9 mouse cellular contexts compared by ENCODE assay signal in the genomic region with DNA sequence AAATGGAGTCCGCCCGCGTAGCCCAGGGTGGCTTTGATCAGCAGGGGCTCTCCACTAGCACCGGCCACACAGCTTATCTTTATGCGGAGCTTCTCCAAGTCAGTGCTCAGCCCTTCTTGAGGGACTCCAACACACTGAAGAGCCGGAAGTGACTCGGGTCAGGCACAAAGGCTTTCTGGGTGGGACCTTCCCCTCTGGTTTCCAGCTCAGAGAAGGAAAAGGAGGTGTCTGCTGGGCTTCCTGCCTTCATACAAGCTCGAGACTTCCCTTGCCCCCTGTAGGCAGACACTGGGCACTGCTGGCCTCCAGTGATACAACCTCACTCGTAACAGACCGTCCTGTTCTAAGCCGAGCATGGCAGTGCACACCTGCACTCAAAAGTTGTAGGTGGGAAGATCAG. TPM values are rescaled to one million over a fixed set of nuclear protein-coding genes. Genes with fewer than 3 reads are reported as not detected.
A peak's percentile ranks its signal among the peaks of the same experiment; 100 is the strongest.
DNase-seq lines count a peak whose midpoint lies in the region; ATAC-seq and TF ChIP-seq lines count a peak whose summit lies in the region.
"Had no signal": no experiment of that assay in that cellular context is flagged by ENCODE, and none has a peak within 500 bp of the region (broad histone marks: within the 10 kb centered on the region; RNA-seq: fewer than 3 reads in every experiment).

No protein-coding gene starts in this region.

- H3K36me3 ChIP-seq in liver, postnatal 0 days (replicated peaks; ENCODE audit: insufficient read depth, low read length), result no peaks in the 10 kb centered on the region
- no peaks in the 10 kb centered on the region; the same call in 1 of the 2 replicates for H3K36me3 ChIP-seq in hindbrain, embryonic 12.5 days
- H3K36me3 ChIP-seq: midbrain, embryonic 12.5 days had no signal

- TF ChIP-seq CTCF in gastrocnemius, adult 2 months (IDR thresholded peaks at IDR 0.05), result peak; percentile 60
- peak; percentile 72 for TF ChIP-seq CTCF in liver, postnatal 0 days (IDR thresholded peaks at IDR 0.05; ENCODE audit: low read depth)

- peak overlapping the region; percentile 89 for H3K27ac ChIP-seq in gastrocnemius, adult 2 months
- no peak overlapping the region for H3K27ac ChIP-seq in liver, postnatal 0 days (ENCODE audit: low read depth)
- H3K27ac ChIP-seq in hindbrain, embryonic 12.5 days, result no peak overlapping the region
- H3K27ac ChIP-seq: midbrain, embryonic 12.5 days had no signal

- intact Hi-C loops in gastrocnemius, adult 2 months (cut with DNase I), result no loop called here
- intact Hi-C loops in heart, postnatal 25 days (cut with DNase I), result no loop called here

- no peaks in the 10 kb centered on the region for H3K27me3 ChIP-seq in liver, postnatal 0 days (ENCODE audit: insufficient read depth, low read length)
- no peaks in the 10 kb centered on the region for H3K27me3 ChIP-seq in hindbrain, embryonic 12.5 days
- H3K27me3 ChIP-seq: midbrain, embryonic 12.5 days had no signal

- 43% methylated on average over 11 of the region's 11 CpGs for WGBS in liver, postnatal 0 days (ENCODE audit: insufficient replicate concordance)
- WGBS in hindbrain, embryonic 12.5 days, result 88% methylated on average over 11 of the region's 11 CpGs

- peak overlapping the region; percentile 68 for H3K4me3 ChIP-seq in gastrocnemius, adult 2 months
- H3K4me3 ChIP-seq in liver, postnatal 0 days (ENCODE audit: low read depth, low read length), result no peak overlapping the region
- H3K4me3 ChIP-seq in hindbrain, embryonic 12.5 days, result no peak overlapping the region
- H3K4me3 ChIP-seq: midbrain, embryonic 12.5 days had no signal

- ATAC-seq in activated CD4-positive, CD25-positive, alpha-beta regulatory T cell, adult 4 months, result peak; percentile 91
- peak; percentile 32 for ATAC-seq in liver, postnatal 0 days
- ATAC-seq in hindbrain, embryonic 12.5 days (ENCODE audit: low FRiP score), result no peak
- ATAC-seq in cerebellum, adult (ENCODE audit: insufficient number of reproducible peaks, low FRiP score, low TSS enrichment), result no peak

- no peaks in the 10 kb centered on the region for H3K9me3 ChIP-seq in liver, postnatal 0 days (ENCODE audit: low read length)
- H3K9me3 ChIP-seq in hindbrain, embryonic 12.5 days (replicated peaks), result no peaks in the 10 kb centered on the region
- H3K9me3 ChIP-seq: midbrain, embryonic 12.5 days had no signal

- peaks cover 33% of the 10 kb centered on the region for H3K4me1 ChIP-seq in liver, postnatal 0 days (ENCODE audit: insufficient read depth)
- H3K4me1 ChIP-seq in hindbrain, embryonic 12.5 days, result peaks cover 53% of the 10 kb centered on the region

- no peak; the same call in 1 of the 2 replicates for TF ChIP-seq EP300 in liver, postnatal 0 days (IDR thresholded peaks at IDR 0.05; ENCODE audit: low read depth)

- no peak overlapping the region for H3K9ac ChIP-seq in liver, postnatal 0 days (replicated peaks)
- H3K9ac ChIP-seq in hindbrain, embryonic 12.5 days, result no peak overlapping the region
- H3K9ac ChIP-seq: midbrain, embryonic 12.5 days had no signal

- peak; percentile 53 for DNase-seq in gastrocnemius, adult 2 months
- DNase-seq in gastrocnemius, adult 8-10 months (ENCODE audit: low spot score in 2 of 2), result no peak
- peak; percentile 69 for DNase-seq in heart, postnatal 25 days (ENCODE audit: low spot score)
- peak; percentile 46 for DNase-seq in liver, postnatal 0 days
- DNase-seq in thymus, postnatal 36 days, result peak; percentile 45 to 59

- H3K4me2 ChIP-seq in liver, postnatal 0 days (ENCODE audit: low read depth, low read length), result no peak overlapping the region
- H3K4me2 ChIP-seq in hindbrain, embryonic 12.5 days (replicated peaks), result no peak overlapping the region
- H3K4me2 ChIP-seq: midbrain, embryonic 12.5 days had no signal

RNA-seq across cellular contexts. Expression of a gene that starts 6.6 kb away (rescaled TPM):
- total RNA-seq in gastrocnemius, adult 2 months (2021), result 10 to 100 TPM; 26.1 to 36.7 TPM
- 10 to 100 TPM; 18.6 to 28.1 (median 21.8) TPM for total RNA-seq in gastrocnemius, adult 8-10 months (2022)
- polyA plus RNA-seq in activated CD4-positive, CD25-positive, alpha-beta regulatory T cell, adult 4 months (2017; shearing (Covaris generic)), result 10 to 100 TPM in 1 of 2 experiments, 1 to 10 TPM in 1; 9.3 to 18.1 TPM
- total RNA-seq in heart, postnatal 25 days (2021), result 10 to 100 TPM; 43.0 to 46.7 TPM
- 6.6 and 8.4 TPM in 2 replicates for polyA plus RNA-seq in liver, postnatal 0 days (2015; fragmentation: Nextera tagmentation; extraction: Ambion mirVana)
- polyA plus RNA-seq in hindbrain, embryonic 12.5 days (2016; fragmentation: Nextera tagmentation; extraction: Ambion mirVana), result 46.2 and 52.0 TPM in 2 replicates

RNA-seq across cellular contexts. Expression of a gene that starts 50.3 kb away (rescaled TPM):
- total RNA-seq in gastrocnemius, adult 2 months (2021), result 1 to 10 TPM; 4.0 to 8.8 TPM
- 1 to 10 TPM; 2.4 to 6.3 (median 4.3) TPM for total RNA-seq in gastrocnemius, adult 8-10 months (2022)
- 1 to 10 TPM; 1.9 to 3.7 TPM for polyA plus RNA-seq in activated CD4-positive, CD25-positive, alpha-beta regulatory T cell, adult 4 months (2017; shearing (Covaris generic))
- total RNA-seq in heart, postnatal 25 days (2021), result 1 to 10 TPM; 8.1 to 8.3 TPM
- polyA plus RNA-seq in liver, postnatal 0 days (2015; fragmentation: Nextera tagmentation; extraction: Ambion mirVana), result 0.94 and 1.1 TPM in 2 replicates
- polyA plus RNA-seq in hindbrain, embryonic 12.5 days (2016; fragmentation: Nextera tagmentation; extraction: Ambion mirVana), result 1.4 and 1.5 TPM in 2 replicates

RNA-seq across cellular contexts. Expression of a gene that starts 58.6 kb away (rescaled TPM):
- 10 to 100 TPM; 41.8 to 61.4 TPM for total RNA-seq in gastrocnemius, adult 2 months (2021)
- 10 to 100 TPM; 54.1 to 61.3 (median 59.2) TPM for total RNA-seq in gastrocnemius, adult 8-10 months (2022)
- polyA plus RNA-seq in activated CD4-positive, CD25-positive, alpha-beta regulatory T cell, adult 4 months (2017; shearing (Covaris generic)), result 1 to 10 TPM; 5.5 to 5.6 TPM
- total RNA-seq in heart, postnatal 25 days (2021), result 10 to 100 TPM; 48.4 to 54.0 TPM
- polyA plus RNA-seq in liver, postnatal 0 days (2015; fragmentation: Nextera tagmentation; extraction: Ambion mirVana), result 7.5 and 8.9 TPM in 2 replicates
- 280 and 284 TPM in 2 replicates for polyA plus RNA-seq in hindbrain, embryonic 12.5 days (2016; fragmentation: Nextera tagmentation; extraction: Ambion mirVana)

Comparison
In these comparisons a context has a peak if more than half of its experiments do, and no peak if none do; other contexts are left out.
1. DNase-seq: peak in gastrocnemius, adult 2 months (single experiment), heart, postnatal 25 days (single experiment), liver, postnatal 0 days (single experiment) and thymus, postnatal 36 days (2 of 2); none in gastrocnemius, adult 8-10 months (0 of 2).
2. ATAC-seq: peak in activated CD4-positive, CD25-positive, alpha-beta regulatory T cell, adult 4 months (single experiment) and liver, postnatal 0 days (single experiment); none in hindbrain, embryonic 12.5 days (single experiment) and cerebellum, adult (single experiment).